Mouse (Mus musculus) CH12.LX (cell line): ENCODE measurements around the gene Lpcat2.

Experiments used
- CTCF ChIP-seq, 2 experiments: IDR thresholded peaks in 1 of 2; conservative IDR thresholded peaks in 1 of 2; 2 replicates each; pipeline ENCODE4 v1.5.1; 2011 to 2012; ENCODE audit warnings: low read depth in 2 of 2, low read length in 2 of 2, improper control_type of control experiment in 1 of 2, inconsistent platforms in 1 of 2, mild to moderate bottlenecking in 1 of 2, moderate library complexity in 1 of 2
- IRF4 ChIP-seq: IDR thresholded peaks from 2 replicates; pipeline ENCODE4 v1.6.1; 2014; ENCODE audit warnings: low read depth, mild to moderate bottlenecking, inconsistent platforms, low read length, improper control_type of control experiment
- MEF2A ChIP-seq: IDR thresholded peaks from 2 replicates; pipeline ENCODE4 v1.6.1; 2014; ENCODE audit warnings: low read depth, mild to moderate bottlenecking, inconsistent platforms, low read length, improper control_type of control experiment, borderline replicate concordance
- MXI1 ChIP-seq: IDR thresholded peaks from 2 replicates; pipeline ENCODE4 v1.6.1; 2011; ENCODE audit warnings: mild to moderate bottlenecking, low read depth, low read length, improper control_type of control experiment
- POLR2A ChIP-seq: IDR thresholded peaks from 2 replicates; pipeline ENCODE4 v1.6.1; 2011; ENCODE audit warnings: low read depth, mild to moderate bottlenecking, improper control_type of control experiment, low read length
- UBTF ChIP-seq: IDR thresholded peaks from 2 replicates; pipeline ENCODE4 v1.6.1; 2012; ENCODE audit warnings: low read depth, mild to moderate bottlenecking, inconsistent platforms, low read length, improper control_type of control experiment, moderate library complexity
- USF1 ChIP-seq: IDR thresholded peaks from 2 replicates; pipeline ENCODE4 v1.6.1; 2014; ENCODE audit warnings: low read depth, mild to moderate bottlenecking, inconsistent platforms, low read length, improper control_type of control experiment

- TF ChIP-seq CTCF (conservative IDR thresholded peaks at IDR 0.05 in 1 of 2, IDR thresholded peaks at IDR 0.05 in 1 of 2; ENCODE audit: low read depth in 2 of 2, low read length in 2 of 2) (no peak), MEF2A (no peak), POLR2A (no peak), MXI1 (no peak), IRF4 (no peak), USF1 (no peak), UBTF (no peak)
These were observed 28.6 kb downstream of the Lpcat2 start for GRCm38 (mm10) chr8:92883771-92884170.
